Mouse (Mus musculus): ENCODE data around the gene Celf1.

- no peak for TF ChIP-seq CTCF (IDR thresholded peaks at IDR 0.05; ENCODE audit: extremely low read depth, insufficient read length, insufficient replicate concordance, low read depth, low read length)
- TF ChIP-seq POLR2A (IDR thresholded peaks at IDR 0.05; ENCODE audit: low read depth, low read length): no peak
Measured at GRCm38 (mm10) chr2:90893673-90894298, 46.4 kb upstream of the Celf1 start.

Measured in small intestine, adult 2 months (tissue).